Mouse (Mus musculus) lung, postnatal 0 days (tissue): ENCODE data around the gene Alox5.

ENCODE experiments used
- CTCF ChIP-seq: IDR thresholded peaks from 2 replicates; pipeline ENCODE4 v1.5.1; 2016; ENCODE audit warnings: antibody characterized with exemption, mild to moderate bottlenecking
- EP300 ChIP-seq: IDR thresholded peaks from 2 replicates; pipeline ENCODE4 v1.6.1; 2016; ENCODE audit warnings: antibody characterized with exemption, mild to moderate bottlenecking, control low read depth

DNA sequence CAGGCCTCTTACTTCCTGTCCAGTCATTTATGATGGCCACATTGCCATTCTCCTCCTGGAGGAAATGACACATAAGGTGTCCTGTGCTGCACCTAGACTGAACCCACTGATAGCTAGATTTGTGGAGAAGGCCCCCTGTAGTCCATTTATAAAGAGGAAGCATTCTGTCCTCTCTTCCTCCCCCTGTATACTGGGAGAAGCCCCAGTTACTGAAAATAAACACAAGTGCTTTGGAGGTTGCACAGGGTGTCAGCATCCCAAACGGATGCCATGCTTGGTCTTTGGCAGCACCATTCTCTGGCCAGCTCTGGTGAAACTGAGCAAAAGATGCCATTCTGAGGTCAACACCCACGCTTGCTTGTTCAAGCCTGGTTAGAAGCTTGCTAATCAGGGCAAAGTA is 1.7 kb downstream of the Alox5 start:
- no peak for TF ChIP-seq CTCF
- no peak for TF ChIP-seq EP300
